Mouse (Mus musculus) heart, postnatal 25 days (tissue): Measurements from ENCODE around the gene Avl9. TPM values are rescaled to one million over a fixed set of nuclear protein-coding genes. Genes with fewer than 3 reads are reported as not detected.

Experiments used
- DNase-seq: peaks from one replicate; pipeline ENCODE4 v3.0.0; 2022; ENCODE audit warnings: low spot score
- intact Hi-C: fragments of 180-260 bp; cut with DNase I; formaldehyde crosslinking; loops from one replicate; pipeline ENCODE4 v1.15.1; 2025
- total RNA-seq, 2 experiments: library from RNA; stranded (reverse); gene quantifications; 2 replicates each; pipeline ENCODE4 v1.2.3; 2021

Gene Avl9
- total RNA-seq, 2 experiments from 2014 or later = 6.0 to 6.9 TPM

DNA sequence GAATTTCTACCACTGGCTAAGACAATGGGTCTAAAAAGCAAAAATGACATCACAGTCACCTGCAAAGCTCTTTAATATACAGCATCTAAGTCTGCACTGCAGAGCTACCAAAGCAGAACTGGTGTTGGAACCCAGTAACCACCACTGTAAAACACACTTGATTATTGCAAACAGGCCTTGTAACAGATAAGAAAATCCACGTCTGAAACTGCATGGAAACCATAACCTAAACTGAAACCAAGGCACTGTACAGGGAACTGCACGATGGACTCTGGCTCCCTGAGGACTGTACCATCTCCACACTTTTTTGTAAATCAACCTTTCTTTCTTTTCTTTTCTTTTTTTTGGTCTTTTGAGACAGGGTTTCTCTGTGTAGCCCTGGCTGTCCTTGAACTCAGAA, 73.0 kb downstream of the Avl9 start:
- intact Hi-C loops = no loop called here

DNA sequence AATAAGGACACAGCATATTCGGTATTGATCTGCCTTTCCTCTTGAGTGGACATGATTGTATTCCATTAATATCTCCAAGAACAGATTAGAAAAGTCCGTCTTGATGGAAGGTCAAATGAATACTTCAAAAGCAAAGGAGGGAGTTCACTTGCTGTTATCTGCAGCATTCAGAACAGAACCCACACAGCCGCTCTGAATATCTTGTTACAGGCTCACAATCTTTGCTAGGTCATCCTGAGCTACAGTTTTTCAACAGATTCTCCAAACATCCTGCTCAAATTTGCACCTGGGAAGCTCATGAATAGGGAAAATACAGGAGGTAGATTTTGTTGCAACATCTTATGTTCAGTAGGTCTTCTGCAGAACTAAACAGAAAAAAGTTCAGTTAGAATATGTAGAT, 74.6 kb downstream of the Avl9 start:
- DNase-seq = no peak
- intact Hi-C loops = no loop called here

More for the DNA sequence above, 73.0 kb downstream of the Avl9 start:
- DNase-seq = no peak

DNA sequence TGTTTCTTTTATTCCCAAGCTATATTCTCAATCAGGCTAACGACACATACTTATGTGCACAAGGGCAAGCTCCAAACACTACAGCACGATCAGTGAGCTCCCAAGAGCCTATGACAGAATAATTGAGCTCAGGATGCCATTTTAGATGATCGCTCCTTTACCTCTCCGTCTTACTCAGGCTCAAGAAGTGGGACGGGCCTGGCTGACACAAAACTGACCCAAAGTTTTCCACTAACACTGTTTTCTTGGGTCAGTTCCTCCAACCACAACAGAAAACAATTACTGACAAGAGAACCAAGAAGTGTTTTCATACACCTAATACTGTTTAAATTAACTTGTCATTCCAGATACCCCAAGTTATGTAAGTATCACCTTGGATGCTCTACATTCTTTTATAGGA, 80.1 kb downstream of the Avl9 start:
- DNase-seq = no peak
- intact Hi-C loops = loop anchor here (5.0 to 10.0 kb wide), 3 partner anchors 37 to 900 kb away; partner anchors contain the start of genes Fkbp9 and Pyurf

DNA sequence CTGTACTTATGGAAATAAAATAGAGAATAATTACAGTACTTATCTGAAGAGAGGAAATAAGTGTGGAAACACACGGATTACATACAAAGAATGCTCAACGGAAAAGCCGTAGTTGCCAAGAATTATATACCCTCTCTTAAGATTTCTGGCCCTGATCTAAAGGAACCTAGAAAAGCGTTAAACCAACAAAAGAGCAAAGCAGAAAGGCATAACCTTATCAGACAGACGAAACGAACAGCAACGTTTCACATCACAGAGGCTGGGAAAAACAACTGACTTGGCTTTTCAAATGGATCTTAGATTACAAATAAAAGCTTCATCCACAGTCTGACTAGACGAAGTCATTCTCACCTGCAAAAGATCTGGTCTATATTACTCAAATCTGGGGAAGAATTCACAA, 81.5 kb downstream of the Avl9 start:
- intact Hi-C loops = loop anchor here (5.0 to 10.0 kb wide), 3 partner anchors 36 to 899 kb away; partner anchors contain the start of genes Fkbp9 and Pyurf
- DNase-seq = no peak

DNA sequence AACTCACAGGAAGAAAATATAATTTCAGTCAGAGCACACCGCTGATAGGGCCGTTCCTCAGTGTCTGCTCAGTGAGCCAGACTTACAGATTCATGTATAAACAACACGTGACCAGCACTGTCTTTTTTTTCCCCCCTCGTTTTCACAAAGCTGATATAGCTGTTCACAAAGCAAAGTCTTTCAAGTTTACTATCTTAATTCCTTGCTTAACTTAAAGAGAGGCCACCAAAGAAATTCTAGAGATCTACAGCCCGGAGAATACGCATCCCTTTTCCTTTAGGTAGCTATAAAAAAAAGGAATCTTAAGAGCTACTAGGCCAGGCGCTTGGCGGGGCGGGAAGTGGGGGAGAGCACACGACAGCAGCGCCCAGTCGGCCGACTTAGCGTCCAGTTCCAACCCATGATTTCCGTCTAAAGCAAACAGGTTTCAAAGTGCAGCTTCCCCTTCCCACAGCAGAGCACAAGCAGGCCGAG, 82.0 kb downstream of the Avl9 start:
- DNase-seq = no peak

DNA sequence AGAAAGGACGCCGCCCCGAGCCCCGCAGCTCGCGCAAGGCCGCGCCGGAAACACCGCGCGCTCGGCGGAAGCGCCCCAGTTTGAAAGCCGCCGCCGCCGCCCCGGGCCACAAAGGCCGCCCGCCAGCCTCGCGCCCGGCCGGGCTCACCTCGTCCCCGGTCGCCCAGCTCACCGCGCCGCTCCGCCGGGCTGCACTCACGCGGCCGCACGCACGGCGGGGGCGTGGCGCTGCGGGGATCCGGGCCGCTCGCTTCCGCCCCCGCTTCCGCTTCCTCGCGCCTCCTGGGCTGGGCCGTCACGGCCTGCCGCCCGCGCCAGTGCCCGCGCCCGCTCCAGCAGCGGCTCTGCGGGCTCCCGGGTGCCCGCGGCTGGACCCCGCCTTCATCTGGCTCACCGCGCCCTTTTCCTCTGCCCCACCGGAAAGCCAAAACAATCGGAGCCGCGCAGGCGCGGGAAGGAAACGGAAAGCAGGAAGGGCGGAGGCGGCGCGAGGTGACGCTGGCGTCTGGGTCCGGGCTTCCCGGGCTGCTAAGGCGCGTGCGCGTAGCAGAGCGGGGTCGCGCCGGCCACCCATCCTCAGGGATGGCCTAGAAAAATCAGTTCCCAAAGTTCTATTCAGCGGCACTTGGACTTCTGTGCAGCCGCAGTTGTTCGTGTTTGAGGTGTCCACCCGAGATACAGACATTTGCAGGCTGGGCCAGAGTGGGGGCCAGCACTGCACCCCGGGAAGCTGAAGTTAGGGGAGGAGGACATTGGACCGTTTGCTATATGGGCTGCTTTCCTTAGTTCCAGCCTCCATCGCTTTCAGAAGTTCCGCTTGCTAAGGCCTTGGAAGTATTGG, 82.8 kb downstream of the Avl9 start, which contains the start of gene Kbtbd2:
TSS of gene Kbtbd2 (minus strand) at position 503 of the 841 bp plus-strand sequence.
- peak; percentile 95 for DNase-seq
- intact Hi-C loops = loop anchor here (5.0 to 10.0 kb wide), 3 partner anchors 35 to 897 kb away; partner anchors contain the start of genes Fkbp9 and Pyurf

More for the DNA sequence above, 82.0 kb downstream of the Avl9 start:
- intact Hi-C loops = loop anchor here (5.0 to 10.0 kb wide), 3 partner anchors 36 to 898 kb away; partner anchors contain the start of genes Fkbp9 and Pyurf

DNA sequence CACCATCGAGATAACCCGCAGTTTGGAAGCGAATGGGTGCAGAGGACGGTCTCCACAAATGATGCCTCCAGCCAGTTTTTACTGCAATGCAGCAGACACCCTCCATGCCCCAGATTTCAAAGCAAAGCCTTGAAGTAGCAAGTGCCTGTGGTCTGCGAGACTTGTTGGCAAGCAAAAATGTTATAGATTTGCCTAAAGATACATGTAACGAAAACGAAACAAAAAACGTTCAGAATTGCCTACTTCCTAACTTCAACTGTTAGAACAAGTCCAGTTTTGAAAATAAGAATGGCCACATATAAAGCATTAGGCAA, 83.4 kb downstream of the Avl9 start:
- intact Hi-C loops = loop anchor here (5.0 to 10.0 kb wide), 3 partner anchors 34 to 897 kb away; partner anchors contain the start of genes Fkbp9 and Pyurf
- no peak for DNase-seq

DNA sequence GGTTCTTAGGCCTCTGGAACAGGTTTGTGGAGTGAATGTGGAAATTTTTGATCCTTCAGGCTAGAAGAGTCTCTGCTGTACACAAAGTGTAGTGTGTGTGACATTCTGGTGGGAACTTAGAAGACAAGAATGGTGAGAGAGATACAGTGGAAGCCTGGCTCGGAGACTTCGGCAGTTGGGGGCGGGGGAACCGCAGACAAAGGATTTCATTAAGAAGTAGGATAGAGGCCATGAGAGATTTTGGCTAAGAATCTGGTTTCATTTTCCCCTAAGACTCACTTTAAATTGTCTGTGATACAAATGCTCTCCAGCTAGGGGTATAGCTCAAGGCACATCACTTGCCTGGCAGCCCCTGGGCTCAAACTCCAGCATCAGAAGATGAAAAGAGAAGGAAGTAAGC, 90.3 kb downstream of the Avl9 start:
- intact Hi-C loops = loop anchor here (5.0 kb wide), 1 partner anchor 767 kb away; no protein-coding TSS in a partner anchor
- DNase-seq = no peak

DNA sequence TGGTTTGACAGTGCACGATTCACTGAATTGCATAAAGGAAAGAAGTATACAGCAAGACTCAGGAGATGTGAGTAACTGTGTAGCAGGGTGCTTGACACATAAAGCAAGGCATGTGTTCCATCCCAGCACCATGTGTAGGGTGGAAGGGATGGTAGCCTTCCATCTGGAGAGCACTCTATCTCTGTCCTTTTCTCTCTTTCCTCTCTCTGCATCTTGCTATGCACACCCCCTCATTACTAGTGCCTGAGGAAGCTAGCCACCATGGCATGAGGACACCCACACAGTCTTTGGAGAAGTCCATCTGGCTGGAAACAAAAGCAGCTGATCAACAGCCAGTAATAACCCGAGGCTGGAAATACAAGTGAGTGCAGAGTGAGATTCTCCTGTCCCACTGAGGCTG, 91.5 kb downstream of the Avl9 start:
- intact Hi-C loops = loop anchor here (5.0 kb wide), 1 partner anchor 766 kb away; no protein-coding TSS in a partner anchor

DNA sequence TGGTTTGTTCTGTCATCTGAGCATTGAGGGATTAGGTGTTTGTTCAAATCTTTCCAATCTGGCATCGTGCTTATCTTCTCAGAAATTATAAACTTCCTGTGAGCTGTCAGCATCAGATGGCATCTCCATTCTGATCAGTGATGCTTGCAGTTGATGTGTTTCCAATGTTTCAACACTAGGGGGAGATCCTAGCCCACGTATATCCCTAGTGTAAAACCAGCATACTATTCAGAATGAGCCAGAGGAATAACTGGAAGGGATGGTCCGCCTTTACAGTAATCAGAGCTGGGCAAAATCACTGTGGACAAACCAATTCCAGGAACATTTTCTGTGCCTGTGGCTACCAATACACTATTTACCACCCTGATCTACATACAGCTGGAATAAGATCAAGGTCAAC, 94.0 kb downstream of the Avl9 start:
- no peak for DNase-seq
- intact Hi-C loops = loop anchor here (1.0 to 5.0 kb wide), 3 partner anchors 24 to 764 kb away; partner anchors contain the start of gene Fkbp9

More for the DNA sequence above, 91.5 kb downstream of the Avl9 start:
- no peak for DNase-seq

Other genes starting within 250 kb of the Avl9 start
- gene Pde1c, start 145.8 kb upstream of the Avl9 start, total RNA-seq = 10 to 100 TPM; 72.2 to 92.5 TPM
- gene Lsm5, start 10.2 kb upstream of the Avl9 start, total RNA-seq = 10 to 100 TPM; 14.9 to 17.3 TPM
- 10 to 100 TPM; 30.1 to 30.7 TPM for gene Kbtbd2, start 82.9 kb downstream of the Avl9 start, total RNA-seq
- 10 to 100 TPM; 77.3 to 84.5 TPM for gene Fkbp9, start 117.2 kb downstream of the Avl9 start, total RNA-seq
- 10 to 100 TPM; 67.5 to 75.9 TPM for gene Nt5c3, start 209.0 kb downstream of the Avl9 start, total RNA-seq
- under 1 TPM in 1 of 2 experiments, not detected in 1; 0.21 TPM for gene Vmn1r4, start 209.1 kb downstream of the Avl9 start, total RNA-seq